19 mouse cellular contexts compared by ENCODE assay signal in genomic region chr10:63422736-63422992, GRCm38 (mm10). TPM values are rescaled to one million over a fixed set of nuclear protein-coding genes. Genes with fewer than 3 reads are reported as not detected.
A peak's percentile ranks its signal among the peaks of the same experiment; 100 is the strongest.
DNase-seq lines count a peak whose midpoint lies in the region; ATAC-seq and TF ChIP-seq lines count a peak whose summit lies in the region.
"Had no signal": no experiment of that assay in that cellular context is flagged by ENCODE, and none has a peak within 500 bp of the region (broad histone marks: within the 10 kb centered on the region; RNA-seq: fewer than 3 reads in every experiment).

No protein-coding gene starts in this region.

- H3K4me3 ChIP-seq in forebrain, postnatal 0 days (ENCODE audit: low read depth, low read length) = no peak overlapping the region
- H3K4me3 ChIP-seq in forebrain, embryonic 10.5 days = no peak overlapping the region
- no peak overlapping the region for H3K4me3 ChIP-seq in kidney, postnatal 0 days (replicated peaks; ENCODE audit: low read depth, low read length)
- no peak overlapping the region for H3K4me3 ChIP-seq in cortical plate, adult 2 months (ENCODE audit: insufficient read depth, low read length)
- H3K4me3 ChIP-seq in kidney, adult 2 months (ENCODE audit: insufficient read depth, low read depth, low read length) = no peak overlapping the region
- H3K4me3 ChIP-seq: embryonic facial prominence, embryonic 15.5 days; limb, embryonic 15.5 days; midbrain, embryonic 12.5 days; neural tube, embryonic 13.5 days; stomach, embryonic 15.5 days had no signal

- H3K9ac ChIP-seq in forebrain, postnatal 0 days = no peak overlapping the region
- H3K9ac ChIP-seq in kidney, postnatal 0 days (ENCODE audit: low read depth, low read length) = no peak overlapping the region
- H3K9ac ChIP-seq: embryonic facial prominence, embryonic 15.5 days; limb, embryonic 15.5 days; midbrain, embryonic 12.5 days; neural tube, embryonic 13.5 days; stomach, embryonic 15.5 days had no signal

- peak; percentile 50 for DNase-seq in forebrain, postnatal 0 days
- DNase-seq in forebrain, embryonic 10.5 days (ENCODE audit: extremely low spot score, low spot score) = no peak
- DNase-seq in kidney, postnatal 0 days (ENCODE audit: low spot score) = peak; percentile 52
- DNase-seq in kidney, adult 9 months = no peak
- DNase-seq in 3T3-L1 (ENCODE audit: low read depth, low spot score) = peak; percentile 7
- no peak for DNase-seq in adrenal gland, adult (ENCODE audit: inconsistent age in 2 of 2, low spot score in 1 of 2)
- DNase-seq in kidney, adult 2 months = no peak
- DNase-seq: cerebellum, adult 8-10 months had no signal

- 83% methylated on average over 5 of the region's 5 CpGs for WGBS in forebrain, postnatal 0 days
- 92% methylated on average over 5 of the region's 5 CpGs for WGBS in forebrain, embryonic 10.5 days
- WGBS in kidney, postnatal 0 days = 89% methylated on average over 5 of the region's 5 CpGs
- whole genome bisulfite sequencing in kidney, adult 2 months = 90% methylated on average over 5 of the region's 5 CpGs

- H3K27me3 ChIP-seq in forebrain, postnatal 0 days (ENCODE audit: insufficient read depth, low read length) = no peaks in the 10 kb centered on the region
- H3K27me3 ChIP-seq in forebrain, embryonic 10.5 days (ENCODE audit: poor library complexity, severe bottlenecking) = no peaks in the 10 kb centered on the region
- H3K27me3 ChIP-seq in kidney, postnatal 0 days (ENCODE audit: insufficient read depth, low read length) = no peaks in the 10 kb centered on the region
- no peaks in the 10 kb centered on the region for H3K27me3 ChIP-seq in kidney, adult 2 months (replicated peaks; ENCODE audit: control insufficient read depth, insufficient read depth, low read length)
- H3K27me3 ChIP-seq: embryonic facial prominence, embryonic 15.5 days; limb, embryonic 15.5 days; midbrain, embryonic 12.5 days; neural tube, embryonic 13.5 days; stomach, embryonic 15.5 days had no signal

- H3K4me2 ChIP-seq in forebrain, postnatal 0 days (ENCODE audit: low read depth) = no peak overlapping the region
- H3K4me2 ChIP-seq in kidney, postnatal 0 days (ENCODE audit: low read length) = no peak overlapping the region
- H3K4me2 ChIP-seq: embryonic facial prominence, embryonic 15.5 days; limb, embryonic 15.5 days; midbrain, embryonic 12.5 days; neural tube, embryonic 13.5 days; stomach, embryonic 15.5 days had no signal

- H3K9me3 ChIP-seq in forebrain, postnatal 0 days (ENCODE audit: low read length) = no peaks in the 10 kb centered on the region
- H3K9me3 ChIP-seq in forebrain, embryonic 10.5 days = no peaks in the 10 kb centered on the region
- H3K9me3 ChIP-seq in kidney, postnatal 0 days (replicated peaks; ENCODE audit: low read length) = no peaks in the 10 kb centered on the region
- H3K9me3 ChIP-seq: embryonic facial prominence, embryonic 15.5 days; limb, embryonic 15.5 days; midbrain, embryonic 12.5 days; neural tube, embryonic 13.5 days; stomach, embryonic 15.5 days had no signal

- TF ChIP-seq POLR2A in cortical plate, adult 2 months (IDR thresholded peaks at IDR 0.05; ENCODE audit: extremely low read depth, insufficient read depth, low read length) = no peak
- TF ChIP-seq POLR2A in kidney, adult 2 months (IDR thresholded peaks at IDR 0.05; ENCODE audit: low read depth, low read length) = no peak

- no peaks in the 10 kb centered on the region for H3K4me1 ChIP-seq in forebrain, postnatal 0 days (ENCODE audit: insufficient read depth)
- H3K4me1 ChIP-seq in forebrain, embryonic 10.5 days = no peaks in the 10 kb centered on the region
- no peaks in the 10 kb centered on the region for H3K4me1 ChIP-seq in kidney, postnatal 0 days (replicated peaks; ENCODE audit: insufficient read depth, low read length)
- no peaks in the 10 kb centered on the region for H3K4me1 ChIP-seq in cortical plate, adult 2 months (ENCODE audit: control insufficient read depth, insufficient read depth, low read length)
- no peaks in the 10 kb centered on the region for H3K4me1 ChIP-seq in kidney, adult 2 months (ENCODE audit: control insufficient read depth, insufficient read depth, low read length)
- H3K4me1 ChIP-seq: embryonic facial prominence, embryonic 15.5 days; limb, embryonic 15.5 days; midbrain, embryonic 12.5 days; neural tube, embryonic 13.5 days; stomach, embryonic 15.5 days had no signal

- TF ChIP-seq CTCF in forebrain, postnatal 0 days (IDR thresholded peaks at IDR 0.05; ENCODE audit: low read depth) = peak; percentile 56
- no peak; the same call in none of the 2 replicates for TF ChIP-seq CTCF in kidney, postnatal 0 days (IDR thresholded peaks at IDR 0.05; ENCODE audit: low read depth)
- peak; percentile 35 for TF ChIP-seq CTCF in cortical plate, adult 2 months (IDR thresholded peaks at IDR 0.05; ENCODE audit: extremely low read depth, insufficient read depth, low read length)
- TF ChIP-seq CTCF in kidney, adult 2 months (conservative IDR thresholded peaks at IDR 0.05; ENCODE audit: insufficient read depth, insufficient read length, low read depth, low read length) = no peak

- peak; percentile 32; the same call in 1 of the 2 replicates for ATAC-seq in forebrain, postnatal 0 days
- no peak for ATAC-seq in kidney, postnatal 0 days (replicated peaks; ENCODE audit: low FRiP score, low read depth)
- ATAC-seq: forebrain, embryonic 14.5 days had no signal

- H3K36me3 ChIP-seq in forebrain, postnatal 0 days (ENCODE audit: insufficient read depth) = no peaks in the 10 kb centered on the region
- H3K36me3 ChIP-seq in forebrain, embryonic 10.5 days (replicated peaks) = no peaks in the 10 kb centered on the region
- H3K36me3 ChIP-seq in kidney, postnatal 0 days (ENCODE audit: insufficient read depth, low read length) = no peaks in the 10 kb centered on the region
- H3K36me3 ChIP-seq in kidney, adult 2 months (ENCODE audit: control insufficient read depth, insufficient read depth, low read length) = no peaks in the 10 kb centered on the region
- H3K36me3 ChIP-seq: embryonic facial prominence, embryonic 15.5 days; limb, embryonic 15.5 days; midbrain, embryonic 12.5 days; neural tube, embryonic 13.5 days; stomach, embryonic 15.5 days had no signal

- no peak overlapping the region for H3K27ac ChIP-seq in forebrain, postnatal 0 days (ENCODE audit: low read depth, low read length)
- no peak overlapping the region for H3K27ac ChIP-seq in forebrain, embryonic 10.5 days
- no peak overlapping the region for H3K27ac ChIP-seq in kidney, postnatal 0 days
- H3K27ac ChIP-seq in cortical plate, adult 2 months (ENCODE audit: insufficient read depth, low read length) = no peak overlapping the region
- no peak overlapping the region for H3K27ac ChIP-seq in kidney, adult 2 months (ENCODE audit: insufficient read depth, low read depth, low read length)
- H3K27ac ChIP-seq: embryonic facial prominence, embryonic 15.5 days; limb, embryonic 15.5 days; midbrain, embryonic 12.5 days; neural tube, embryonic 13.5 days; stomach, embryonic 15.5 days had no signal

RNA-seq across cellular contexts. Expression of gene Gm7075, which starts 1.1 kb away (rescaled TPM):
- total RNA-seq in forebrain, postnatal 0 days (2014; rRNA removed) = not detected in 2 replicates
- not detected in 2 replicates for polyA plus RNA-seq in forebrain, postnatal 0 days (2015; fragmentation: Nextera tagmentation; extraction: Ambion mirVana)
- not detected in 2 replicates for polyA plus RNA-seq in forebrain, embryonic 10.5 days (2016; fragmentation: Nextera tagmentation; extraction: Ambion mirVana)
- not detected in 2 replicates for polyA plus RNA-seq in kidney, postnatal 0 days (2015; fragmentation: Nextera tagmentation; extraction: Ambion mirVana)
- 0.36 TPM in 1 of 2 replicates, not detected in the other for polyA plus RNA-seq in cortical plate, adult 2 months (2012; rRNA removed)
- polyA plus RNA-seq in kidney, adult 2 months (2012; rRNA removed) = not detected in 2 replicates
- total RNA-seq: adrenal gland, postnatal 10 days; heart, adult 8-10 months; layer of hippocampus, postnatal 14 days; left cerebral cortex, postnatal 14 days had no signal
- polyA plus RNA-seq: embryonic facial prominence, embryonic 15.5 days; forebrain, embryonic 14.5 days; limb, embryonic 15.5 days; midbrain, embryonic 12.5 days; neural tube, embryonic 13.5 days; stomach, embryonic 15.5 days had no signal

RNA-seq across cellular contexts. Expression of gene Ctnna3, which starts 7.2 kb away (rescaled TPM):
- 0.52 and 0.62 TPM in 2 replicates for total RNA-seq in forebrain, postnatal 0 days (2014; rRNA removed)
- polyA plus RNA-seq in forebrain, postnatal 0 days (2015; fragmentation: Nextera tagmentation; extraction: Ambion mirVana) = 0.33 and 0.51 TPM in 2 replicates
- 0.05 and 0.16 TPM in 2 replicates for polyA plus RNA-seq in forebrain, embryonic 10.5 days (2016; fragmentation: Nextera tagmentation; extraction: Ambion mirVana)
- polyA plus RNA-seq in kidney, postnatal 0 days (2015; fragmentation: Nextera tagmentation; extraction: Ambion mirVana) = 0.32 and 0.46 TPM in 2 replicates
- polyA plus RNA-seq in cortical plate, adult 2 months (2012; rRNA removed) = 1.0 and 1.3 TPM in 2 replicates
- 0.09 and 0.15 TPM in 2 replicates for polyA plus RNA-seq in kidney, adult 2 months (2012; rRNA removed)
- polyA plus RNA-seq: midbrain, embryonic 12.5 days had no signal

RNA-seq across cellular contexts. Expression of gene Dnajc12, which starts 40.4 kb away (rescaled TPM):
- 5.6 and 8.4 TPM in 2 replicates for total RNA-seq in forebrain, postnatal 0 days (2014; rRNA removed)
- polyA plus RNA-seq in forebrain, postnatal 0 days (2015; fragmentation: Nextera tagmentation; extraction: Ambion mirVana) = 8.0 and 11.0 TPM in 2 replicates
- 9.6 and 9.9 TPM in 2 replicates for polyA plus RNA-seq in forebrain, embryonic 10.5 days (2016; fragmentation: Nextera tagmentation; extraction: Ambion mirVana)
- 18.4 and 19.9 TPM in 2 replicates for polyA plus RNA-seq in kidney, postnatal 0 days (2015; fragmentation: Nextera tagmentation; extraction: Ambion mirVana)
- polyA plus RNA-seq in cortical plate, adult 2 months (2012; rRNA removed) = 14.0 and 17.8 TPM in 2 replicates
- polyA plus RNA-seq in kidney, adult 2 months (2012; rRNA removed) = 44.3 and 70.7 TPM in 2 replicates

RNA-seq across cellular contexts. Expression of gene Sirt1, which starts 41.2 kb away (rescaled TPM):
- total RNA-seq in forebrain, postnatal 0 days (2014; rRNA removed) = 24.0 and 28.3 TPM in 2 replicates
- 2.7 and 3.3 TPM in 2 replicates for polyA plus RNA-seq in forebrain, postnatal 0 days (2015; fragmentation: Nextera tagmentation; extraction: Ambion mirVana)
- 5.4 and 6.8 TPM in 2 replicates for polyA plus RNA-seq in forebrain, embryonic 10.5 days (2016; fragmentation: Nextera tagmentation; extraction: Ambion mirVana)
- 5.8 and 6.7 TPM in 2 replicates for polyA plus RNA-seq in kidney, postnatal 0 days (2015; fragmentation: Nextera tagmentation; extraction: Ambion mirVana)
- 10.5 and 10.8 TPM in 2 replicates for polyA plus RNA-seq in cortical plate, adult 2 months (2012; rRNA removed)
- 3.3 and 4.6 TPM in 2 replicates for polyA plus RNA-seq in kidney, adult 2 months (2012; rRNA removed)

Comparison
In these comparisons a context has a peak if more than half of its experiments do, and no peak if none do; other contexts are left out.
1. DNase-seq: peak in forebrain, postnatal 0 days (single experiment), kidney, postnatal 0 days (single experiment) and 3T3-L1 (single experiment); none in forebrain, embryonic 10.5 days (single experiment), kidney, adult 9 months (single experiment), adrenal gland, adult (0 of 2) and kidney, adult 2 months (single experiment).
2. CTCF ChIP-seq: peak in forebrain, postnatal 0 days (single experiment) and cortical plate, adult 2 months (single experiment); none in kidney, postnatal 0 days (single experiment) and kidney, adult 2 months (single experiment).